Mouse (Mus musculus): ENCODE measurements at regions not wholly inside any gene's neighbourhood (a gene's known extent, or its start where the extent isn't known, plus 50 kb on each side); places are given as distances from the start of the nearest gene placed in this dataset.

DNA sequence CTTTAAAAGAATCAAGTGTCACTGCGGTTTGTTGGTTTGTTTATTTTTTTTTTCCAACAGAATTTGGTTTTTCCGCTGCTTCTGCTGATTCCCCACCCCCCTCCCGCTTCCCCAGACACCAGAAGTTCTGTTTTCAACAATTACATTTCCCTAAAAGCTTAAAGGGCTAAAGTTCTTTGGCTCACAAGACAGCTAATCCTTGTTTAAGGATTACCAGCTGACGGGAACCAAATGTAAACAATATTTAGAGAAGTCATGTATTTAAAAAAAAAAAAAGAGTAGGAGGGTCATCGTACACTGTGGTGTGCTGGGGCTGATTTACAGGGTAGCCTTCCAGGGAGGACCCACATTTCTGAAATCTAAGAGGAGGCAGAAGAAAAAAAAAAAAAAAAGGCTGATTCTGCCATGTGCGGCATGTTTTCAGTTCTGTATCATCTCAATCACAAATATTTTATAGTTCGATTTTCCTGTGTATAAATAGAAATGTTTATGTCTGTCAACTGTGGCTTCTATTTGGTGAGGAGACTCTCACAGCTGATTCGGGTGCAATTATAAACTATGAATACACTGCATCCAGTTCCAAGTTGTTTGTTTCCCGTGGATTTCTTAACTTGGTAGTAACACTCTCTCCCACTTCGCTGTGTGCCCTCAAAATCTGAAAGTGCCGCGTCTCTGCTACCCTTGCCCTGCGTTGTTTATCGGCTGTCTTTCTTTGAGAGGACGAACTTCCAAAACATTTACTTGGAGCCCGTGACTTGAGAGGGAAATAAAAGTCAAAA lies 456.3 kb upstream of the Jarid2 start:
- no peak for DNase-seq
- no peak overlapping the region for H3K27ac ChIP-seq (ENCODE audit: low read depth)
- WGBS (ENCODE audit: insufficient replicate concordance), result 72% methylated on average over 16 of the region's 16 CpGs
- H3K36me3 ChIP-seq (replicated peaks; ENCODE audit: insufficient read depth, low read length), result no peaks in the 10 kb centered on the region
- TF ChIP-seq CTCF (IDR thresholded peaks at IDR 0.05; ENCODE audit: low read depth), result no peak
- no peak for TF ChIP-seq EP300 (IDR thresholded peaks at IDR 0.05; ENCODE audit: low read depth)
- ATAC-seq, result no peak
- no peak overlapping the region for H3K4me3 ChIP-seq (ENCODE audit: low read depth, low read length)
- no peaks in the 10 kb centered on the region for H3K4me1 ChIP-seq (ENCODE audit: insufficient read depth)
- H3K27me3 ChIP-seq (ENCODE audit: insufficient read depth, low read length), result no peaks in the 10 kb centered on the region
- H3K4me2 ChIP-seq (ENCODE audit: low read depth, low read length), result no peak overlapping the region
- H3K9me3 ChIP-seq (ENCODE audit: low read length), result no peaks in the 10 kb centered on the region
- no peak overlapping the region for H3K9ac ChIP-seq (replicated peaks)

GRCm38 (mm10) chr13:44277952-44278351 lies 451.3 kb upstream of the Jarid2 start:
- 83% methylated on average over 3 of the region's 3 CpGs for WGBS (ENCODE audit: insufficient replicate concordance)
- Histone ChIP-seq H3K9ac (replicated peaks) (no peak overlapping the region), H3K4me1 (ENCODE audit: insufficient read depth) (no peaks in the 10 kb centered on the region), H3K27ac (ENCODE audit: low read depth) (no peak overlapping the region), H3K4me2 (ENCODE audit: low read depth, low read length) (no peak overlapping the region), H3K36me3 (replicated peaks; ENCODE audit: insufficient read depth, low read length) (no peaks in the 10 kb centered on the region), H3K4me3 (ENCODE audit: low read depth, low read length) (no peak overlapping the region), H3K9me3 (ENCODE audit: low read length) (no peaks in the 10 kb centered on the region), H3K27me3 (ENCODE audit: insufficient read depth, low read length) (no peaks in the 10 kb centered on the region)
- DNase-seq (no peak), ATAC-seq (no peak)
- TF ChIP-seq EP300 (IDR thresholded peaks at IDR 0.05; ENCODE audit: low read depth) (no peak), CTCF (IDR thresholded peaks at IDR 0.05; ENCODE audit: low read depth) (no peak)

DNA sequence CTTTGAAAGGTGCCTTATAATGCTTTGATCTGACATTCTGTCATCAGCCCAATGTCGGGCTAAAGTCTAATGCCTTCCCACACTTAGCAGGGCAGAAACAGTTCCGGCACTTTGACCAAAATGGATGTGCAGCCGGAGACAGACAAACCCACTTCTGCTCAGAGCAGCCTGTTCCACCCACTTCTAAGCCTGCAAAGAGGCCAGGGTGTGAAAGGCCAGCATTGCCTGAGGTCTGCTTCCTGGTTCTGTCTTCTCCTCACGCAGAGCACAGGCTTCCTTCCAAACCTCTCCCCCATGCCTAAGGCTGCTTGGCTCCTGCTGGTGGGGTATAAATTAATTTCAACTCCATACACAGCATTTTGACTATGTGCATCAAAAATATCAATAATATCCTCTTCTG lies 450.2 kb upstream of the Jarid2 start:
- DNase-seq (no peak), ATAC-seq (no peak)
- Histone ChIP-seq H3K9me3 (ENCODE audit: low read length) (no peaks in the 10 kb centered on the region), H3K36me3 (replicated peaks; ENCODE audit: insufficient read depth, low read length) (no peaks in the 10 kb centered on the region), H3K27me3 (ENCODE audit: insufficient read depth, low read length) (no peaks in the 10 kb centered on the region), H3K4me2 (ENCODE audit: low read depth, low read length) (no peak overlapping the region), H3K4me3 (ENCODE audit: low read depth, low read length) (no peak overlapping the region), H3K4me1 (ENCODE audit: insufficient read depth) (no peaks in the 10 kb centered on the region), H3K27ac (ENCODE audit: low read depth) (no peak overlapping the region), H3K9ac (replicated peaks) (no peak overlapping the region)
- WGBS (ENCODE audit: insufficient replicate concordance), result 33% methylated on average over 4 of the region's 4 CpGs
- TF ChIP-seq CTCF (IDR thresholded peaks at IDR 0.05; ENCODE audit: low read depth) (no peak), EP300 (IDR thresholded peaks at IDR 0.05; ENCODE audit: low read depth) (no peak)

GRCm38 (mm10) chr13:44280296-44280695 lies 449.0 kb upstream of the Jarid2 start:
- TF ChIP-seq EP300 (IDR thresholded peaks at IDR 0.05; ENCODE audit: low read depth) (no peak), CTCF (IDR thresholded peaks at IDR 0.05; ENCODE audit: low read depth) (no peak)
- Histone ChIP-seq H3K9ac (replicated peaks) (no peak overlapping the region), H3K27ac (ENCODE audit: low read depth) (no peak overlapping the region), H3K4me1 (ENCODE audit: insufficient read depth) (no peaks in the 10 kb centered on the region), H3K4me3 (ENCODE audit: low read depth, low read length) (no peak overlapping the region), H3K9me3 (ENCODE audit: low read length) (no peaks in the 10 kb centered on the region), H3K4me2 (ENCODE audit: low read depth, low read length) (no peak overlapping the region), H3K27me3 (ENCODE audit: insufficient read depth, low read length) (no peaks in the 10 kb centered on the region), H3K36me3 (replicated peaks; ENCODE audit: insufficient read depth, low read length) (no peaks in the 10 kb centered on the region)
- ATAC-seq (no peak), DNase-seq (no peak)
- WGBS (ENCODE audit: insufficient replicate concordance), result 82% methylated on average over 8 of the region's 8 CpGs

GRCm38 (mm10) chr13:44281796-44282195 lies 447.5 kb upstream of the Jarid2 start:
- Histone ChIP-seq H3K4me3 (ENCODE audit: low read depth, low read length) (no peak overlapping the region), H3K4me1 (ENCODE audit: insufficient read depth) (no peaks in the 10 kb centered on the region), H3K27me3 (ENCODE audit: insufficient read depth, low read length) (no peaks in the 10 kb centered on the region), H3K36me3 (replicated peaks; ENCODE audit: insufficient read depth, low read length) (no peaks in the 10 kb centered on the region), H3K27ac (ENCODE audit: low read depth) (no peak overlapping the region), H3K9ac (replicated peaks) (no peak overlapping the region), H3K4me2 (ENCODE audit: low read depth, low read length) (no peak overlapping the region), H3K9me3 (ENCODE audit: low read length) (no peaks in the 10 kb centered on the region)
- DNase-seq (no peak), ATAC-seq (no peak)
- TF ChIP-seq EP300 (IDR thresholded peaks at IDR 0.05; ENCODE audit: low read depth) (no peak), CTCF (IDR thresholded peaks at IDR 0.05; ENCODE audit: low read depth) (no peak)
- 72% methylated on average over 6 of the region's 6 CpGs for WGBS (ENCODE audit: insufficient replicate concordance)

DNA sequence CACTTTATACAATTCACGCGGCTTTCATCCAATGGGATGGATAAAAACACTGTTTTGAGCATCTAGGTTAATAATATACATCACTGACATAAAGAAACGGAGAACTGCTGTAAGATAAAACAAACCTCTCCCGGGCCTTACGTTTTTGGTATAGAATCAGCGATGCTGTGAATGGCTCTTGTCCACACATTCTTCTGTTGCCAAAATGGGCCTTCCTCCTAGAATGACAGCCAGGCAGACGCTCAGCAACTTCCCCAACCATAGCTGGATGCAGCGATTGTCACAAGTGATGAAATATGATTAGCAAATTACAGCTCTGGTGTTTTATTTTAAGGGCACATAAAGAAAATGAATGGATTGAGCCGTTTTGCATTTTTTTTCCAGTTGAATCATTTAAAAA lies 447.0 kb upstream of the Jarid2 start:
- Histone ChIP-seq H3K36me3 (replicated peaks; ENCODE audit: insufficient read depth, low read length) (no peaks in the 10 kb centered on the region), H3K4me1 (ENCODE audit: insufficient read depth) (no peaks in the 10 kb centered on the region), H3K4me2 (ENCODE audit: low read depth, low read length) (no peak overlapping the region), H3K9me3 (ENCODE audit: low read length) (no peaks in the 10 kb centered on the region), H3K27me3 (ENCODE audit: insufficient read depth, low read length) (no peaks in the 10 kb centered on the region), H3K9ac (replicated peaks) (no peak overlapping the region), H3K4me3 (ENCODE audit: low read depth, low read length) (no peak overlapping the region), H3K27ac (ENCODE audit: low read depth) (no peak overlapping the region)
- TF ChIP-seq EP300 (IDR thresholded peaks at IDR 0.05; ENCODE audit: low read depth) (no peak), CTCF (IDR thresholded peaks at IDR 0.05; ENCODE audit: low read depth) (no peak)
- no peak for ATAC-seq
- no peak for DNase-seq
- 73% methylated on average over 9 of the region's 9 CpGs for WGBS (ENCODE audit: insufficient replicate concordance)
